Mouse (Mus musculus): ENCODE results near the gene Stim1.
"Not testable (repeated sequence)": the region's sequence is repeated elsewhere in the genome, so short reads cannot be mapped to it uniquely, and the experiment has no call there.

The Stim1 gene

GRCm38 (mm10) chr7:102249896-102250630 lies 17.5 kb upstream of the Stim1 start:
- peak; percentile 63 for DNase-seq (ENCODE audit: low spot score)

- DNase-seq (ENCODE audit: low spot score): peak; percentile 83
Observed at GRCm38 (mm10) chr7:102250631-102251214, 16.9 kb upstream of the Stim1 start.

- DNase-seq (ENCODE audit: low spot score): no peak
Observed at GRCm38 (mm10) chr7:102253631-102254030, 14.0 kb upstream of the Stim1 start.

- no peak for DNase-seq (ENCODE audit: low spot score)
Observed at GRCm38 (mm10) chr7:102255954-102256353, 11.7 kb upstream of the Stim1 start, which contains the start of gene Rhog. Rhog (minus strand) TSS chr7:102256054.

- no peak for DNase-seq (ENCODE audit: low spot score)
Observed at GRCm38 (mm10) chr7:102256636-102257035, 11.0 kb upstream of the Stim1 start.

- no peak for DNase-seq (ENCODE audit: low spot score)
Observed at GRCm38 (mm10) chr7:102258189-102258588, 9.4 kb upstream of the Stim1 start.

GRCm38 (mm10) chr7:102258753-102259152 lies 8.9 kb upstream of the Stim1 start:
- no peak for DNase-seq (ENCODE audit: low spot score)

- DNase-seq (ENCODE audit: low spot score): no peak
Observed at GRCm38 (mm10) chr7:102259716-102260479, 7.7 kb upstream of the Stim1 start.

- no peak for DNase-seq (ENCODE audit: low spot score)
Observed at GRCm38 (mm10) chr7:102260518-102260917, 7.1 kb upstream of the Stim1 start.

- DNase-seq (ENCODE audit: low spot score): no peak
Observed at GRCm38 (mm10) chr7:102263020-102263419, 4.6 kb upstream of the Stim1 start.

- DNase-seq (ENCODE audit: low spot score): not testable (repeated sequence)
Observed at GRCm38 (mm10) chr7:102266021-102266400, 1.6 kb upstream of the Stim1 start.

GRCm38 (mm10) chr7:102266401-102267042 lies 1.1 kb upstream of the Stim1 start:
- no peak for DNase-seq (ENCODE audit: low spot score)

GRCm38 (mm10) chr7:102267113-102267579 lies 460 bp upstream of the Stim1 start:
- peak; percentile 85 for DNase-seq (ENCODE audit: low spot score)

GRCm38 (mm10) chr7:102268395-102268748 lies 766 bp downstream of the Stim1 start:
- DNase-seq (ENCODE audit: low spot score): no peak

- no peak for DNase-seq (ENCODE audit: low spot score)
Observed at GRCm38 (mm10) chr7:102272422-102272948, 4.9 kb downstream of the Stim1 start.

- DNase-seq (ENCODE audit: low spot score): no peak
Observed at GRCm38 (mm10) chr7:102281403-102281802, 13.8 kb downstream of the Stim1 start.

- DNase-seq (ENCODE audit: low spot score): no peak
Observed at GRCm38 (mm10) chr7:102282261-102282660, 14.7 kb downstream of the Stim1 start.

- DNase-seq (ENCODE audit: low spot score): no peak
Observed at GRCm38 (mm10) chr7:102289466-102289865, 21.9 kb downstream of the Stim1 start.

- no peak for DNase-seq (ENCODE audit: low spot score)
Observed at GRCm38 (mm10) chr7:102292228-102292627, 24.6 kb downstream of the Stim1 start.

- no peak for DNase-seq (ENCODE audit: low spot score)
Observed at GRCm38 (mm10) chr7:102293234-102293633, 25.6 kb downstream of the Stim1 start.

- no peak for DNase-seq (ENCODE audit: low spot score)
Observed at GRCm38 (mm10) chr7:102300761-102301160, 33.2 kb downstream of the Stim1 start.

- no peak for DNase-seq (ENCODE audit: low spot score)
Observed at GRCm38 (mm10) chr7:102302471-102302870, 34.9 kb downstream of the Stim1 start.
